Mouse (Mus musculus) mammary gland, adult 2 months (tissue): ENCODE results near the gene Chic2. TPM values are rescaled to one million over a fixed set of nuclear protein-coding genes. Genes with fewer than 3 reads are reported as not detected.

Source experiments
- polyA plus RNA-seq: library from polyadenylated mRNA; depleted of rRNA; stranded (reverse); fragments of >200 nt; gene quantifications from 2 replicates; pipeline ENCODE4 v1.2.3, GENCODE M21; 2012; ENCODE audit warnings: low replicate concordance; rRNA removed

Gene Chic2
- polyA plus RNA-seq: 2.5 and 9.4 TPM in 2 replicates

DNA sequence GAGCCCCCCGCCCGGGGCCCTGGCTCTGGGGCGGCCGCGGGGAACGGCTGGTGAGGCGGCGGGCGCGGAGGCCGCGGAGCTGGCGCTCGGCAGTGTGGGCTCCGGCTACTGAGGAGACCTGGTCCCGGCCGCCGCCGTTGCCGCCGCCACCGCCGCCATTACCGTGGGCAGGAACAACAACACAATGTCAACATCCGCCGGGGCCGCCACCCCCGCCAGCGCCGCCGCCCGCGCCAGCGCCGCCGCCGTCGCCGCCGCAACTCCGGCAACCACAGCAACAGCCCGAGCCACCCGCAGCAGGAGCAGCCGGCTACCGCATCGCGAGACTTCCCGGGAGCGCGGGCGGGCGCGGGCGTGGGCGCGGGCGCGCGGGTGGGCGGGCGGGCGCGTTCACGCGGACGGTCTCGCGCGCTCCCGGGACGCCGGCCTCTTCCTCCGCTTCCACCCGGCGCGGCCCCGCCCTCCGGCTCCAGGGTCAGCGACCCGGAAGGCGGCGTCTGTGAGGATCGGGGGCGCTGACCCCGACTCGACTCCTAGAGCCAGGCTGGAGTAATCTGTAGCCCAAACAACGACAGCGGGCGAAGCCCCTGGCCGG is at the start of gene Chic2:
Gene Chic2, minus strand, starts transcription at position 465 of the 595 bp plus-strand sequence.

GRCm38 (mm10) chr5:75075383-75075941 is 30.9 kb upstream of the Chic2 start, which contains the start of gene Gsx2:
Gsx2 (plus strand) TSS chr5:75075601.

Other genes with a start within 250 kb of the Chic2 start
- not detected in 2 replicates for gene Gsx2, start 30.8 kb upstream of the Chic2 start, polyA plus RNA-seq
- gene Pdgfra, start 107.5 kb upstream of the Chic2 start, polyA plus RNA-seq: 18.6 and 41.9 TPM in 2 replicates